Mouse (Mus musculus) liver, embryonic 14.5 days (tissue): ENCODE results near the gene Ccdc107.

Experiments
- CTCF ChIP-seq: IDR thresholded peaks from 2 replicates; pipeline ENCODE4 v1.5.1; 2016; ENCODE audit warnings: antibody characterized with exemption, low read depth, control low read depth
- EP300 ChIP-seq: IDR thresholded peaks from 2 replicates; pipeline ENCODE4 v1.6.1; 2016; ENCODE audit warnings: antibody characterized with exemption, low read depth

GRCm38 (mm10) chr4:43480985-43481384 lies 11.7 kb upstream of the Ccdc107 start:
- no peak for TF ChIP-seq CTCF
- no peak for TF ChIP-seq EP300
